Mouse (Mus musculus) hindbrain, embryonic 11.5 days (tissue): ENCODE measurements around the gene 4930426L09Rik. TPM values are rescaled to one million over a fixed set of nuclear protein-coding genes. Genes with fewer than 3 reads are reported as not detected.

Experiments
- ATAC-seq: fragments of 200-750 bp; cut with Nextera tagmentation; 2 replicates; pipeline ENCODE4 v1.8.0; 2017; ENCODE audit warnings: mild to moderate bottlenecking, moderate TSS enrichment, moderate library complexity; ENCODE audit not compliant: low FRiP score
- DNase-seq: peaks from one replicate; pipeline ENCODE4 v3.0.0-alpha.2; 2015; ENCODE audit warnings: low spot score
- H3K27ac ChIP-seq: fragments of 300-500 bp; sonication (generic); 2 replicates; pipeline ENCODE4 v1.5.1; 2014; ENCODE audit warnings: mild to moderate bottlenecking, low read depth, low read length
- H3K27me3 ChIP-seq: fragments of 300-500 bp; sonication (generic); 2 replicates; pipeline ENCODE4 v1.6.1; 2014; ENCODE audit warnings: mild to moderate bottlenecking, low read length, moderate library complexity, mixed read lengths; ENCODE audit not compliant: control insufficient read depth, insufficient read depth
- H3K36me3 ChIP-seq: fragments of 300-500 bp; sonication (generic); 2 replicates; pipeline ENCODE4 v1.6.1; 2014; ENCODE audit warnings: mild to moderate bottlenecking, low read length, moderate library complexity, mixed read lengths; ENCODE audit not compliant: control insufficient read depth, insufficient read depth
- H3K4me1 ChIP-seq: fragments of 300-500 bp; sonication (generic); replicated peaks from 2 replicates; pipeline ENCODE4 v1.6.1; 2014; ENCODE audit warnings: low read length, mixed read lengths; ENCODE audit not compliant: control insufficient read depth, insufficient read depth
- H3K4me2 ChIP-seq: fragments of 300-500 bp; sonication (generic); replicated peaks from 2 replicates; pipeline ENCODE4 v1.6.1; 2014; ENCODE audit warnings: mild to moderate bottlenecking, low read depth, low read length
- H3K4me3 ChIP-seq: fragments of 300-500 bp; sonication (generic); 2 replicates; pipeline ENCODE4 v1.5.1; 2014; ENCODE audit warnings: low read depth, low read length
- H3K9ac ChIP-seq: fragments of 300-500 bp; sonication (generic); 2 replicates; pipeline ENCODE4 v1.6.1; 2014; ENCODE audit warnings: low read depth, low read length
- H3K9me3 ChIP-seq: fragments of 300-500 bp; sonication (generic); 2 replicates; pipeline ENCODE4 v1.6.1; 2016; ENCODE audit warnings: low read length; ENCODE audit not compliant: control insufficient read depth
- WGBS: fragments of 180-500 bp; shearing (Covaris S2); extraction: QIAGEN DNeasy Blood & Tissue Kit; methylation state at CpG from one replicate; pipeline ENCODE4 v1.1.7; 2014; 5-methylcytosine and 5-hydroxymethylcytosine counted together
- polyA plus RNA-seq: library from polyadenylated mRNA; unstranded; fragments of >200 nt; fragmentation: Nextera tagmentation; extraction: Ambion mirVana; gene quantifications from 2 replicates; pipeline ENCODE4 v1.2.1, GENCODE M21; 2014

4930426L09Rik gene
- polyA plus RNA-seq, result 0.43 and 0.49 TPM in 2 replicates

DNA sequence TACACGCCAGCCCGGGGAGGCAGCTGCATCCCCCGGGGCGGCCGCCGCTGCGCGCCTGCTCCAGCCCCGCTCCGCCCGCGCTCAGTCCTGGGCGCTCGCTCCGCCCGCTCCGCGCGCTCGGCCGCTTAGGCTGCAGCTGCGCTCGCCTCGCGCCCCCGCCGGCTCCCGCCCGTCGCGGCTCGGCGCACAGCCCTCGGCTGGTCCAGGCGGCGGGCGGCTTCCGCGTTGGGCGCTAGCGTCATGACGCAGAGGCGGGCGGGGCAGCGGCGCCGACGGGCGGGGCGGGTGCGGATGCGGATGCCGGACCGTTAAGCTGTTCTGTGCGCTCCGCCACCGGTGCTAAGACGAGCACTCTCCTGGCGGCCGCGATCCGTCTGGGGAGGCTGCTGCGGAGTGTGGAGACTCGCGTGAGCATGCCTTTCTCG lies at the start of gene 4930426L09Rik, which contains the start of gene Pip4k2a:
TSS of gene 4930426L09Rik (plus strand) at position 290 of the 425 bp plus-strand sequence.
TSS of gene Pip4k2a (minus strand) at position 73 of the 425 bp plus-strand sequence.
- WGBS, result 0% methylated on average over 27 of the region's 66 CpGs
- Histone ChIP-seq H3K9ac (peak within 1 kb of the TSS; percentile 80), H3K27me3 (no peaks in the 10 kb centered on the region), H3K9me3 (no peaks in the 10 kb centered on the region), H3K4me2 (peak within 1 kb of the TSS; percentile 93), H3K27ac (peak within 1 kb of the TSS; percentile 91), H3K4me1 (no peaks in the 10 kb centered on the region; the same call in 1 of the 2 replicates), H3K36me3 (no peaks in the 10 kb centered on the region), H3K4me3 (peak within 1 kb of the TSS; percentile 61)
- DNase-seq (peak; percentile 94), ATAC-seq (peak; percentile 97)

GRCm38 (mm10) chr2:18948741-18949140 lies 49.4 kb upstream of the 4930426L09Rik start:
- Histone ChIP-seq H3K27ac (no peak overlapping the region), H3K9ac (no peak overlapping the region), H3K4me3 (no peak overlapping the region), H3K4me1 (no peaks in the 10 kb centered on the region), H3K36me3 (no peaks in the 10 kb centered on the region), H3K4me2 (no peak overlapping the region), H3K9me3 (no peaks in the 10 kb centered on the region), H3K27me3 (no peaks in the 10 kb centered on the region)
- ATAC-seq, result no peak
- 87% methylated on average over 7 of the region's 7 CpGs for WGBS
- no peak for DNase-seq

GRCm38 (mm10) chr2:18950758-18951157 lies 47.4 kb upstream of the 4930426L09Rik start:
- H3K36me3 ChIP-seq, result no peaks in the 10 kb centered on the region
- H3K9ac ChIP-seq, result no peak overlapping the region
- H3K27me3 ChIP-seq, result no peaks in the 10 kb centered on the region
- no peaks in the 10 kb centered on the region for H3K9me3 ChIP-seq
- no peak overlapping the region for H3K4me3 ChIP-seq
- WGBS, result 87% methylated on average over 2 of the region's 2 CpGs
- H3K4me1 ChIP-seq, result no peaks in the 10 kb centered on the region
- H3K4me2 ChIP-seq, result no peak overlapping the region
- ATAC-seq (no peak), DNase-seq (no peak)
- H3K27ac ChIP-seq, result no peak overlapping the region

GRCm38 (mm10) chr2:18952102-18952673 lies 46.0 kb upstream of the 4930426L09Rik start:
- no peaks in the 10 kb centered on the region for H3K9me3 ChIP-seq
- H3K9ac ChIP-seq, result no peak overlapping the region
- no peak for DNase-seq

GRCm38 (mm10) chr2:18954422-18954821 lies 43.7 kb upstream of the 4930426L09Rik start:
- H3K9ac ChIP-seq, result no peak overlapping the region
- H3K4me2 ChIP-seq, result no peak overlapping the region
- H3K4me1 ChIP-seq, result no peaks in the 10 kb centered on the region
- DNase-seq (no peak), ATAC-seq (no peak)
- H3K27ac ChIP-seq, result no peak overlapping the region
- no peaks in the 10 kb centered on the region for H3K36me3 ChIP-seq
- WGBS, result 90% methylated on average over 4 of the region's 4 CpGs
- no peak overlapping the region for H3K4me3 ChIP-seq
- H3K27me3 ChIP-seq, result no peaks in the 10 kb centered on the region
- no peaks in the 10 kb centered on the region for H3K9me3 ChIP-seq

More at GRCm38 (mm10) chr2:18952102-18952673, 46.0 kb upstream of the 4930426L09Rik start:
- H3K4me3 ChIP-seq, result no peak overlapping the region
- no peak for ATAC-seq
- no peak overlapping the region for H3K27ac ChIP-seq
- H3K36me3 ChIP-seq, result no peaks in the 10 kb centered on the region
- WGBS, result 71% methylated on average over 7 of the region's 7 CpGs
- H3K4me2 ChIP-seq, result no peak overlapping the region
- no peaks in the 10 kb centered on the region for H3K27me3 ChIP-seq
- no peaks in the 10 kb centered on the region for H3K4me1 ChIP-seq

GRCm38 (mm10) chr2:18955022-18955421 lies 43.1 kb upstream of the 4930426L09Rik start:
- Histone ChIP-seq H3K27me3 (no peaks in the 10 kb centered on the region), H3K36me3 (no peaks in the 10 kb centered on the region), H3K4me3 (no peak overlapping the region), H3K9me3 (no peaks in the 10 kb centered on the region), H3K4me1 (no peaks in the 10 kb centered on the region), H3K27ac (no peak overlapping the region), H3K4me2 (no peak overlapping the region), H3K9ac (no peak overlapping the region)
- DNase-seq, result no peak
- no peak for ATAC-seq
- WGBS, result 55% methylated on average over 4 of the region's 4 CpGs

- ATAC-seq, result no peak
- no peak overlapping the region for H3K9ac ChIP-seq
- no peaks in the 10 kb centered on the region for H3K27me3 ChIP-seq
- no peak overlapping the region for H3K27ac ChIP-seq
- no peaks in the 10 kb centered on the region for H3K9me3 ChIP-seq
- DNase-seq, result no peak
- WGBS, result 92% methylated on average over 13 of the region's 13 CpGs
- H3K4me2 ChIP-seq, result no peak overlapping the region
- H3K4me3 ChIP-seq, result no peak overlapping the region
- no peaks in the 10 kb centered on the region for H3K4me1 ChIP-seq
- H3K36me3 ChIP-seq, result no peaks in the 10 kb centered on the region
These were observed 42.5 kb upstream of the 4930426L09Rik start for GRCm38 (mm10) chr2:18955671-18956070.

DNA sequence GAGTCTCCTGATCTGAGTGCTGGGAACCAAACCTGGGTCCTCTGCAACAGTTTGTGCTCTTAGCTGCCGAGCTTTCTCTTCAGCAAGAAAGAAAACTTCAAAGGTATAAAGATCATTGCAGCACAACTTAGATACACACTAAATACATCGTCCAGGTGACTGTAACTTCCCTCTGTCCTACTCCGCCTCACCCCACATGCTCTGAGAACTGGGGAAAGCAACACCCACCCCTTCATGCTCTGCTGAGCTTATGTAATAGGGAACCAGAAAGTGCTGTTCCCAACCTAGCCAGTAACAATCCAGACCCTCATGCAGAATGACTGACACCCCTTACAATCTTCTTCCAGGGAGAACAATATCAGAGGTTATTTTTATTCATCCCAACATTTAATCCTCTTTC lies 41.7 kb upstream of the 4930426L09Rik start:
- H3K4me1 ChIP-seq, result no peaks in the 10 kb centered on the region
- no peaks in the 10 kb centered on the region for H3K36me3 ChIP-seq
- DNase-seq (no peak), ATAC-seq (no peak)
- no peak overlapping the region for H3K4me3 ChIP-seq
- no peaks in the 10 kb centered on the region for H3K9me3 ChIP-seq
- WGBS, result 83% methylated on average over 3 of the region's 3 CpGs
- no peak overlapping the region for H3K27ac ChIP-seq
- no peak overlapping the region for H3K4me2 ChIP-seq
- H3K27me3 ChIP-seq, result no peaks in the 10 kb centered on the region
- H3K9ac ChIP-seq, result no peak overlapping the region

DNA sequence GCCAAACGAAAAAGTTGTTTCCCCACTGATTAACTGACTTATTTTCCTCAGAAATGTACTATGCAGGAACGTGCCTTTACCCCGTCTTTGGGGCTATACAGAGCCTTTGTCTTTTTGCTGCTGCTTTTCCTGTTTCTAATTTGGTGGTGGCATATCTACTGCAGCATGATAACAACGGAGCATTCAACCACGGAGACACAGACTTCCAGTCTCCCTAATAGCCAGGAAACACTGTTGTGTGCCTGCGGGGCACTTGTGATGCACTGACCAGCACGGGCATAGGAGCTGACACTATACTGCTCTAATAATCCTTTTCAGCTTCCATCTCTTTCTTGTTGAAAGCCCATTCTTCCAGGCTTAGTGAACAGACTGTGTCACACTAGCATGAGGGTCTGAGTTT lies 41.2 kb upstream of the 4930426L09Rik start:
- Histone ChIP-seq H3K9ac (no peak overlapping the region), H3K27me3 (no peaks in the 10 kb centered on the region), H3K4me1 (no peaks in the 10 kb centered on the region), H3K4me2 (no peak overlapping the region), H3K36me3 (no peaks in the 10 kb centered on the region), H3K27ac (no peak overlapping the region), H3K4me3 (no peak overlapping the region), H3K9me3 (no peaks in the 10 kb centered on the region)
- WGBS, result 63% methylated on average over 7 of the region's 7 CpGs
- ATAC-seq (no peak), DNase-seq (no peak)
